Mouse (Mus musculus) heart, embryonic 16.5 days (tissue): ENCODE data around the gene Selenoh. TPM values are rescaled to one million over a fixed set of nuclear protein-coding genes. Genes with fewer than 3 reads are reported as not detected.
A peak's percentile ranks its signal among the peaks of the same experiment; 100 is the strongest.

ENCODE experiments used
- ATAC-seq: fragments of 200-750 bp; cut with Nextera tagmentation; replicated peaks from 2 replicates; pipeline ENCODE4 v1.8.0; 2017; ENCODE audit warnings: moderate number of reproducible peaks; ENCODE audit not compliant: insufficient read depth, low FRiP score; ENCODE audit errors: extremely low read depth
- H3K27ac ChIP-seq: fragments of 300-500 bp; sonication (generic); 2 replicates; pipeline ENCODE4 v1.5.1; 2014; ENCODE audit warnings: mild to moderate bottlenecking, low read length, control low read depth, moderate library complexity
- H3K27me3 ChIP-seq: fragments of 300-500 bp; sonication (generic); 2 replicates; pipeline ENCODE4 v1.6.1; 2014; ENCODE audit warnings: low read length, mixed read lengths; ENCODE audit not compliant: control insufficient read depth, insufficient read depth
- H3K36me3 ChIP-seq: fragments of 300-500 bp; sonication (generic); 2 replicates; pipeline ENCODE4 v1.6.1; 2014; ENCODE audit not compliant: control insufficient read depth, insufficient read depth
- H3K4me1 ChIP-seq: fragments of 300-500 bp; sonication (generic); 2 replicates; pipeline ENCODE4 v1.6.1; 2014; ENCODE audit warnings: low read length, mixed read lengths; ENCODE audit not compliant: control insufficient read depth, insufficient read depth
- H3K4me2 ChIP-seq: fragments of 300-500 bp; sonication (generic); 2 replicates; pipeline ENCODE4 v1.6.1; 2014; ENCODE audit warnings: low read depth, mild to moderate bottlenecking, control low read depth, low read length
- H3K4me3 ChIP-seq: fragments of 300-500 bp; sonication (generic); 2 replicates; pipeline ENCODE4 v1.5.1; 2014; ENCODE audit warnings: mild to moderate bottlenecking, control low read depth, low read length
- H3K9ac ChIP-seq: fragments of 300-500 bp; sonication (generic); 2 replicates; pipeline ENCODE4 v1.6.1; 2014; ENCODE audit warnings: low read length, control low read depth
- H3K9me3 ChIP-seq: fragments of 300-500 bp; sonication (generic); replicated peaks from 2 replicates; pipeline ENCODE4 v1.6.1; 2016; ENCODE audit warnings: low read length; ENCODE audit not compliant: control insufficient read depth
- WGBS: fragments of 180-500 bp; shearing (Covaris S2); extraction: QIAGEN DNeasy Blood & Tissue Kit; methylation state at CpG from one replicate; pipeline ENCODE4 v1.1.7; 2014; 5-methylcytosine and 5-hydroxymethylcytosine counted together
- polyA plus RNA-seq: library from polyadenylated mRNA; unstranded; fragments of >200 nt; fragmentation: Nextera tagmentation; extraction: Ambion mirVana; gene quantifications from 2 replicates; pipeline ENCODE4 v1.2.1, GENCODE M21; 2015

Gene Selenoh
- polyA plus RNA-seq, 1 experiment from 2014 or later = 187 TPM

DNA sequence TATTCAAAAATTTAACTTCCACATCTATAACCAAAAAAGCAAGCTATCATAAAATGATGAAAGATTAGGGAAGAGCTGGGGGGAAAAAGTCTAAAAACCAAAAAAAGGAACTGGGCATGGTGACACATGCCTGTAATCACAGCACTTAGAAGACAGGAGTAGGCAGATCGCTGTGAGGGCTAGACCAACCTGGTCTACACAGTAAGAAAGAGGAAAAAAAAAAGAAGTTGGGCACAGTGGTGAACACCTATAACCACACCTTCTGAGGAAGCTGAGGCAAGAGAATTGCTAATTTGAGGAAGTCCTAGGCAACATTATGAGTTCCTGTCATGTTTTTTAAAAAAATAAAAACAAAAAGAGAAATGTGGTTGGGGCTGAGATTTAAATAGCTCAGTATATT lies 14.7 kb downstream of the Selenoh start:
- H3K9ac ChIP-seq = no peak overlapping the region
- no peaks in the 10 kb centered on the region for H3K36me3 ChIP-seq
- H3K9me3 ChIP-seq = no peaks in the 10 kb centered on the region
- WGBS = 61% methylated on average over 1 of the region's 1 CpGs
- no peak overlapping the region for H3K27ac ChIP-seq
- H3K4me3 ChIP-seq = no peak overlapping the region
- no peak overlapping the region for H3K4me2 ChIP-seq
- ATAC-seq = no peak
- H3K27me3 ChIP-seq = no peaks in the 10 kb centered on the region
- H3K4me1 ChIP-seq = no peaks in the 10 kb centered on the region; the same call in 1 of the 2 replicates

DNA sequence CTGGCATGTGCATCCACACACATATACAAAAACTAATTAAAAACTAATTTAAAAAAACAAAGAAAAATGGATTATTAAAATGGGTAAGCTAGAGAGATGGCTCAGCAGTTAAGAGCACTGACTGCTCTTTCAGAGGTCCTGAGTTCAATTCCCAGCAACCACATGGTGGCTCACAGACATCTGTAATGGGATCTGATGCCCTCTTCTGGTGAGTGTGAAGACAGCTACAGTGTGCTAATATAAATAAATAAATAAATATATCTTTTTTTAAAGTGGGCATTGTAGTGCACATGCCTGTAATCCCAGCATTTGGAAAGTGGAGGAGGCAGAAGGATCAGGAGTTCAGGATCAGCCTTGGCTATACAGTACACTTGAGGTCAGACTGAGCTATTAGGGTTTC lies 17.2 kb downstream of the Selenoh start:
- Histone ChIP-seq H3K27me3 (no peaks in the 10 kb centered on the region), H3K9me3 (no peaks in the 10 kb centered on the region), H3K4me3 (no peak overlapping the region), H3K4me2 (no peak overlapping the region), H3K4me1 (no peaks in the 10 kb centered on the region; the same call in 1 of the 2 replicates), H3K36me3 (no peaks in the 10 kb centered on the region), H3K27ac (no peak overlapping the region), H3K9ac (no peak overlapping the region)
- no peak for ATAC-seq

DNA sequence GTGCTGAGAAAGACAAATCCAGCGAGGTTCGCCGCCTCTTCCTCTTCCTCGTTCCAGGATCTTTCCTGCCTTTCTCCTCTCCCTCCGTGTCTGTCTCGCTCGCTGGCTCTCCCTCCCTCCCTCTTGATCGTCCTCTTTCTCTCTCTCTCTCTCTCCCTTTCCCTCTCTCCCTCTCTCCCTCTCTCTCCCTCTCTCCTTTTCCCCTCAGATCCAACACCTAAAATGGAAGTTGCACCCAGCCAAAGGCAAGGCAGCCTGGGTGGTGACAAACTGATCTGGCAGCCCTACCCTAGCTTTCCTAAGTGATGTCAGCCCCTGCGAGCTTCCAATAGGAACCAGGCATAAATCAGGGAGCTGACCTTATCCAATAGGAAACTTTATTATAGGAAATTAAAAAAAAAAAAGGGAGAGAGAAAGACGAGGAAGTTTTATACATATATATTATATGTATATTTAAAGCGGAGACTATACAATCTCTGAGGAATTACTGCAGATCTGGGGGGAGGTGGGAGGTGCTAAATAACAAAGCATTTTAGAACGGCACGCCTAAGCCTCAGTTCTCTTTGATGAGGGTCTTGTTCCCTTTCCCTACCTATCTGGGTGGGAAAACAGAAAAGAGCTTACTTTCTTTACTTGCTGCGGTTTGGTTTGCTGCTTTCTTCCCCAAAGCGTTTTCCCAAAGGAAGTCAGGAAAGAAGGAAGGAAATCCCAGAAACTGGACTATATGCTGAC lies 19.9 kb downstream of the Selenoh start, which contains the start of gene Ctnnd1:
Gene Ctnnd1, minus strand, starts transcription at position 302 of the 732 bp plus-strand sequence.
- under 1% methylated on average over 15 of the region's 15 CpGs for WGBS
- Histone ChIP-seq H3K4me3 (peak within 1 kb of the TSS; percentile 80), H3K9ac (peak within 1 kb of the TSS; percentile 91), H3K4me1 (peaks cover 15% of the 10 kb centered on the region), H3K27me3 (no peaks in the 10 kb centered on the region), H3K9me3 (no peaks in the 10 kb centered on the region), H3K4me2 (peak within 1 kb of the TSS; percentile 85), H3K36me3 (no peaks in the 10 kb centered on the region), H3K27ac (peak within 1 kb of the TSS; percentile 99)
- ATAC-seq = peak; percentile 97

DNA sequence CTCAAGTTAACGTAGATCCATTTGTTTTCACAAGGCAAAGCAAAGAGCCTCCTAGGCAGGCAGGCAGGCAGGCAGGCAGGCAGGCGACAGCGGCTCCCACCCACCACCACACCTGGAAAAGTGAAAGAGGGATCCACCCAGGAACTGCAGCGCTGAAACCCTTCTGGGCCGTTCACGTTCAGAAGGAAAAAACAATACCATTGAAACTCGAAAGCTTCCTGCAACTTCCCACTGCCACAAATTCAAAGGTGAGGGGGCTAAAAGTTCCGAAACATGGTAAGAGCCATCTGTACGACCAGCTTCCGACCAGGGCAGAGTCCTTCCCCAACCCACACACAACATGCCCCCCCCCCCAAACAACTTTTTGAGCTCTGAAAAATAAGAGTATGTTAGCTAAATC lies 20.9 kb downstream of the Selenoh start:
- peak overlapping the region; percentile 72 for H3K4me2 ChIP-seq
- peak overlapping the region; percentile 80 for H3K4me3 ChIP-seq
- under 1% methylated on average over 10 of the region's 10 CpGs for WGBS
- no peaks in the 10 kb centered on the region for H3K9me3 ChIP-seq
- peak overlapping the region; percentile 99 for H3K27ac ChIP-seq
- H3K27me3 ChIP-seq = no peaks in the 10 kb centered on the region
- no peaks in the 10 kb centered on the region for H3K36me3 ChIP-seq
- no peak for ATAC-seq
- peaks cover 18% of the 10 kb centered on the region for H3K4me1 ChIP-seq
- H3K9ac ChIP-seq = peak overlapping the region; percentile 91

DNA sequence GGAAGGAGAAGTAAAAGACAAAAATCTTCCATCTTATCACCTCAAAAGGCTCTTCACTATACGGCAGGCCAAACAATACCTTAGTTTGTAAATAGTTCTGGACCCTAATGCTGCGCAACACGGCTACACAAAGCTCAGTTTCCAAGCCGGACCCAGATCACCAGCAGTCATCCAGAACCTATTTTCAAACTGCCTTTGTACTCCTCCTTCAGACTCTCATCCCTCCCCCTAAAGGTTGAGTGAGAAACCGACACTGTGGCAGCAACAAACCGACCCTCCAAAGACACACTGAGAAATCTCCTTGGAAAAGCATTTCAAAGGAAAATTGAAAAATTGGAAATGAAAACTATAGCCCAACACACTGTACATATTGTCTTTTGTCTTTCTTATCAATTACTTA lies 22.2 kb downstream of the Selenoh start:
- ATAC-seq = no peak
- Histone ChIP-seq H3K27me3 (no peaks in the 10 kb centered on the region), H3K9ac (peak overlapping the region; percentile 91), H3K4me2 (peak overlapping the region; percentile 72), H3K27ac (peak overlapping the region; percentile 57), H3K4me1 (peaks cover 25% of the 10 kb centered on the region), H3K4me3 (peak overlapping the region; percentile 61), H3K9me3 (no peaks in the 10 kb centered on the region), H3K36me3 (no peaks in the 10 kb centered on the region)
- 12% methylated on average over 6 of the region's 6 CpGs for WGBS

DNA sequence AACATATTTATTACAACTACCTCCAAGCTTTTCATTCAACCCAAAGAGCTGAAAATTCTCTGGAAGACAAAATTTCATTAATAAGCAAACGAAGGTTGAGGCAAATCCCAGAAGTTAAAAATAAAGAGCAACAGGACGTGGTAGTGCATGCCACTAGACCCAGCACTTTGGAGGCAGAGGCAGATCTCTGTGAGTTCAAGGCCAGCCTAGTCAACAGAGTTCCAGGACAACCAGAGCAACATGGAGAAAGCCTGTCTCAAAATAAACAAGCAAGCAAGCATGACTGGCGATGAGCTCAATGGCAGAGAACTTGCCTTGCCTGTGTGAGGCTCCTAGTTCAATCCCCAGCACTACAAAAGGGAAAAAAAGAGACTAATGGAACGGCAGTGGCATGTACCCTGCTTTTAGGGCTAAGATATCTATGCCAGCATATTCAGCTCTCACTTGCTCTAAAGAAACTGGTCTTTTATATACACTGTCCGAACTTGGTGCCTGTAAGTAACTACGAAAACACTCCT lies 23.5 kb downstream of the Selenoh start:
- H3K4me1 ChIP-seq = peaks cover 35% of the 10 kb centered on the region
- H3K9ac ChIP-seq = no peak overlapping the region
- H3K9me3 ChIP-seq = no peaks in the 10 kb centered on the region
- H3K27me3 ChIP-seq = no peaks in the 10 kb centered on the region
- H3K4me3 ChIP-seq = no peak overlapping the region
- ATAC-seq = no peak
- 0 out of 2 replicates have a peak, but pooled peaks cover 1% of the 10 kb centered on the region for H3K36me3 ChIP-seq
- WGBS = 79% methylated on average over 6 of the region's 6 CpGs
- peak overlapping the region; percentile 72 for H3K4me2 ChIP-seq
- H3K27ac ChIP-seq = no peak overlapping the region

DNA sequence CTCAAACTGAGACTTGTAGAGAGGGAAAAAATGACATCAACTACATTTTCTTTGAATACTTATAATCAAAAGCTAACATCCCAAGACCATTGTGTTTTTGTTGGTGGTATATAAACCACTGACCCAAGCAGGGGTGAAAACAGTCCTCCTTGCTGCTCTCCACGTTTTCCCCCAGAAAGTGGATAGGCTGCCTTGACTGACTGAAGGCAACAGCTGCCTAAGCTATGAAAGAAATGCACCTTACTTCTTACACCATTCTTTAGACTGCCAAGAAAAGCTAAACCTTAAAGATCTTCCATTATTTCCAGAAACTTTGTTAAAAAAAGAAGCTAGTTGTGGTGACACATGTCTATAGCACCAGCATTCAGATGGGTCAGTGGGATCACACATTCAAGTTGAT lies 24.4 kb downstream of the Selenoh start:
- H3K27ac ChIP-seq = peak overlapping the region; percentile 61; the same call in 1 of the 2 replicates
- 0 out of 2 replicates have a peak, but pooled peaks cover 3% of the 10 kb centered on the region for H3K36me3 ChIP-seq
- peaks cover 42% of the 10 kb centered on the region for H3K4me1 ChIP-seq
- 25% methylated on average over 1 of the region's 1 CpGs for WGBS
- H3K4me2 ChIP-seq = peak overlapping the region; percentile 39
- no peak for ATAC-seq
- H3K9me3 ChIP-seq = no peaks in the 10 kb centered on the region
- H3K27me3 ChIP-seq = no peaks in the 10 kb centered on the region
- H3K9ac ChIP-seq = no peak overlapping the region
- no peak overlapping the region for H3K4me3 ChIP-seq

DNA sequence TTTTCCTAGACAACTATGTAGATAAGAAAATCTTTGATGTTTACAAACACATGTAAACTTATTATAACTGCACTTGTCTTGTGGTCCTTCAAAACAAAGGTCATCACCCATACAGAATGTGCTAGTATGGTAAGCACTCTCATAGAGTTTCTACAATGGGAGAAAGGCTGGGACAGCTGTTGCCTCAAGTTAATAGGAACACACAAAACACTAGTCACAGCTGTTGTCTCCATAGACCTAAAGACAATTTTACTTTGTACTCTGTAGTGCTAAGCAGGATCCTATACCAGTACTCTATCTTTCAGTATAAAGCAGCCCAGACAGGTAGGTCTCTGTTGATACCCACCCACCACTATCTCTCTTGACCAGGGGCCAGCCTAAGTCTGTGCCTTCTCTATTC lies 29.7 kb downstream of the Selenoh start:
- no peaks in the 10 kb centered on the region for H3K27me3 ChIP-seq
- H3K4me3 ChIP-seq = no peak overlapping the region
- H3K4me1 ChIP-seq = peaks cover 74% of the 10 kb centered on the region
- H3K36me3 ChIP-seq = 0 out of 2 replicates have a peak, but pooled peaks cover 3% of the 10 kb centered on the region
- H3K4me2 ChIP-seq = no peak overlapping the region
- no peak for ATAC-seq
- no peaks in the 10 kb centered on the region for H3K9me3 ChIP-seq
- H3K9ac ChIP-seq = no peak overlapping the region
- no peak overlapping the region; the same call in none of the 2 replicates for H3K27ac ChIP-seq

DNA sequence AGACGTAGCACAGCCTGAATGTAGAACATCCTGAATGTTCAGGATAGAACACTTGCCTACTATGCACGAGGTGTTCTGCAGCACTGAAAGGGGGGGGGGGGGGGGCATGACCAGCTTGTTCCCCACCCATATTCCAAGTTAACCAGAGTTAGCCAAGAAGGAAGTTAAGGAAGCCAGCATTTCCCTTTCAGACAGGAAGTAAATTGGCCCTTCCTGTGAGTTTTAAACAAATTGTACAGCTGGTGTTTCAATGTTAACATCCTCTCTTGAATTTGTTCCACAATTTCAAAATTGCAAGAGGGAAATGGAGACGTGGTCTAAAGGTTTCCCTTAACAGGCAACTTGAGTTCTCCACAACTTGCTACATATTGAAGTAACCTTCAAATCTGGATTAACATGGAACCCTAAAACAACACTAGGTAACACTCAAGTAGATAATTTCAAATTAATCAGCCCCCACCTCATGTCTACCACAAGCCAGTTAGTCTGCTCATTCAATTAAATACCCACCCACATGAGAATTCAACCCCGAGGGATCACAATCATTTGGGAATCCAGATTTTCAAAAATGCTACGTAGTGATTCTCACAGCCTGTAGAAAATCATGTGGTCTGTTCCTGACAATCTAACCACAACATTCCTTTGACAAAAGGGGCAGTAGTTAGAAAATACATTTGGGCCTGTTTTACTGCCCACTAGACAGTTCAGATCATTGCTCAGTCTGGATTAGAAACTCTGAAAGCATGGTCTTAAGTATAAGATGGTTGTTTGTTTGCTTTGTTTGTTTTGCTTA lies 31.9 kb downstream of the Selenoh start:
- H3K27ac ChIP-seq = peak overlapping the region; percentile 97
- H3K36me3 ChIP-seq = 0 out of 2 replicates have a peak, but pooled peaks cover 3% of the 10 kb centered on the region
- H3K4me1 ChIP-seq = peaks cover 82% of the 10 kb centered on the region
- no peaks in the 10 kb centered on the region for H3K9me3 ChIP-seq
- ATAC-seq = no peak
- H3K9ac ChIP-seq = peak overlapping the region; percentile 8
- H3K4me2 ChIP-seq = peak overlapping the region; percentile 50
- H3K4me3 ChIP-seq = peak overlapping the region; percentile 16
- 28% methylated on average over 5 of the region's 5 CpGs for WGBS
- no peaks in the 10 kb centered on the region for H3K27me3 ChIP-seq
